ENCODE assay signal across 5 mouse cellular contexts in the genomic region with DNA sequence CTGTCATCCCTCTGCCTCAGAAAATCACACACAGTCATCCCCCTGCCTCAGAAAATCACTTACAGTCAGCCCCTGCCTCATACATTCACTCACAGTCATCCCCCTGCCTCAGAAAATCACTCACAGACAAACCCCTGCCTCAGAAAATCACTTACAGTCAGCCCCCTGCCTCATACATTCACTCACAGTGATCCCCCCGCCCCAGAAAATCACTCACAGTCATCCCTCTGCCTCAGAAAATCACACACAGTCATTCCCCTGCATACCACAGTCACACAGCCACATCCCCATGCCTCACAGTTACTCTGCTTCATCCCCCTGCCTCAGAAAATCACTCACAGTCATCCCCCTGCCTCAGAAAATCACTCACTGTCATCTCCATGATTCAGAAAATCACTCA. TPM values are rescaled to one million over a fixed set of nuclear protein-coding genes. Genes with fewer than 3 reads are reported as not detected.
DNase-seq lines count a peak whose midpoint lies in the region; ATAC-seq and TF ChIP-seq lines count a peak whose summit lies in the region.
"Not testable (repeated sequence)": the region's sequence is repeated elsewhere in the genome, so short reads cannot be mapped to it uniquely, and the experiment has no call there.

No protein-coding gene starts in this region.

- peak; percentile 6 for DNase-seq in ZHBTc4 (ENCODE audit: low read depth, low spot score)
- peak; percentile 6 for DNase-seq in forebrain, embryonic 11.5 days (ENCODE audit: low spot score)
- peak; percentile 15 for DNase-seq in limb, embryonic 11.5 days (ENCODE audit: low spot score)
- DNase-seq in urinary bladder, postnatal 4 days (ENCODE audit: low spot score in 2 of 2): peak; percentile 22 to 66

- not testable (repeated sequence) for H3K9ac ChIP-seq in ES-Bruce4 (ENCODE audit: low read depth, poor library complexity, severe bottlenecking); forebrain, embryonic 11.5 days (ENCODE audit: low read length); limb, embryonic 11.5 days (ENCODE audit: low read length)

- H3K27me3 ChIP-seq in ES-Bruce4 (ENCODE audit: control insufficient read depth, insufficient read depth, low read length, poor library complexity, severe bottlenecking); forebrain, embryonic 11.5 days (ENCODE audit: control insufficient read depth, insufficient read depth, low read length); limb, embryonic 11.5 days (ENCODE audit: control insufficient read depth, insufficient read depth, low read length): not testable (repeated sequence)

- not testable (repeated sequence) for TF ChIP-seq CTCF in ES-Bruce4 (IDR thresholded peaks at IDR 0.05; ENCODE audit: low read depth, low read length)

- not testable (repeated sequence) for TF ChIP-seq POLR2A in ES-Bruce4 (IDR thresholded peaks at IDR 0.05; ENCODE audit: insufficient read depth, low read length)

- peak overlapping the region; percentile 21 for H3K27ac ChIP-seq in ES-Bruce4 (ENCODE audit: insufficient read depth, low read length)
- not testable (repeated sequence) for H3K27ac ChIP-seq in forebrain, embryonic 11.5 days (ENCODE audit: low read depth, low read length); limb, embryonic 11.5 days (replicated peaks; ENCODE audit: low read depth, low read length)

- H3K4me1 ChIP-seq in ES-Bruce4 (ENCODE audit: control insufficient read depth, insufficient read depth, low read length): peaks cover 15% of the 10 kb centered on the region
- not testable (repeated sequence) for H3K4me1 ChIP-seq in forebrain, embryonic 11.5 days (replicated peaks; ENCODE audit: control insufficient read depth, insufficient read depth, low read length); limb, embryonic 11.5 days (ENCODE audit: control insufficient read depth, insufficient read depth, low read length)

- ATAC-seq in forebrain, embryonic 11.5 days (replicated peaks; ENCODE audit: low FRiP score); limb, embryonic 11.5 days (ENCODE audit: insufficient number of reproducible peaks, low FRiP score, low TSS enrichment, low read depth): not testable (repeated sequence)

- not testable (repeated sequence) for TF ChIP-seq EP300 in ES-Bruce4 (IDR thresholded peaks at IDR 0.05; ENCODE audit: insufficient read depth, low read depth, low read length)

- WGBS in forebrain, embryonic 11.5 days: 25% methylated on average over 1 of the region's 1 CpGs
- WGBS in limb, embryonic 11.5 days: 33% methylated on average over 1 of the region's 1 CpGs

- not testable (repeated sequence) for H3K36me3 ChIP-seq in ES-Bruce4 (ENCODE audit: control insufficient read depth, insufficient read depth, low read length, poor library complexity, severe bottlenecking); forebrain, embryonic 11.5 days (ENCODE audit: control insufficient read depth, insufficient read depth, low read length); limb, embryonic 11.5 days (ENCODE audit: control insufficient read depth, insufficient read depth, low read length)

- not testable (repeated sequence) for H3K9me3 ChIP-seq in ES-Bruce4 (replicated peaks; ENCODE audit: control insufficient read depth, insufficient read depth, low read length, poor library complexity, severe bottlenecking)
- peaks cover 12% of the 10 kb centered on the region for H3K9me3 ChIP-seq in forebrain, embryonic 11.5 days (ENCODE audit: control insufficient read depth, low read length)
- peaks cover 26% of the 10 kb centered on the region for H3K9me3 ChIP-seq in limb, embryonic 11.5 days (ENCODE audit: control insufficient read depth, low read length)

- H3K4me3 ChIP-seq in ES-Bruce4 (ENCODE audit: low read depth, low read length); forebrain, embryonic 11.5 days (ENCODE audit: low read depth, low read length); limb, embryonic 11.5 days (ENCODE audit: low read depth, low read length): not testable (repeated sequence)

- not testable (repeated sequence) for H3K4me2 ChIP-seq in forebrain, embryonic 11.5 days (ENCODE audit: low read depth, low read length, severe bottlenecking); limb, embryonic 11.5 days (ENCODE audit: low read depth, severe bottlenecking)

RNA-seq across cellular contexts. Expression of gene Gm21887, which starts 5.9 kb away (rescaled TPM):
- polyA plus RNA-seq in ES-Bruce4 (2011; ENCODE audit: insufficient read depth, insufficient read length, low read depth, missing spikeins): 1,061 and 1,174 TPM in 2 replicates
- polyA plus RNA-seq in forebrain, embryonic 11.5 days (2014; fragmentation: Nextera tagmentation; extraction: Ambion mirVana): 321 and 384 TPM in 2 replicates
- polyA plus RNA-seq in limb, embryonic 11.5 days (2014; fragmentation: Nextera tagmentation; extraction: Ambion mirVana): 244 and 297 TPM in 2 replicates
